Mouse (Mus musculus): ENCODE measurements around the gene Ncor1.

The Ncor1 gene

GRCm38 (mm10) chr11:62281601-62281997 is 176.7 kb downstream of the Ncor1 start:
- no peak for DNase-seq (ENCODE audit: low read depth, low spot score)
- no peaks in the 10 kb centered on the region for H3K27me3 ChIP-seq (ENCODE audit: control insufficient read depth, insufficient read depth, low read length, poor library complexity, severe bottlenecking)
- peaks cover 4% of the 10 kb centered on the region; the same call in 1 of the 2 replicates for H3K36me3 ChIP-seq (ENCODE audit: control insufficient read depth, insufficient read depth, low read length, poor library complexity, severe bottlenecking)

- peak; percentile 95 for DNase-seq (ENCODE audit: low read depth, low spot score)
- Histone ChIP-seq H3K27me3 (ENCODE audit: control insufficient read depth, insufficient read depth, low read length, poor library complexity, severe bottlenecking) (no peaks in the 10 kb centered on the region), H3K36me3 (ENCODE audit: control insufficient read depth, insufficient read depth, low read length, poor library complexity, severe bottlenecking) (peaks cover 4% of the 10 kb centered on the region; the same call in 1 of the 2 replicates)
Observed at GRCm38 (mm10) chr11:62280675-62281600, 177.4 kb downstream of the Ncor1 start, which contains the start of the genes Zswim7 and Ttc19. Gene Zswim7 (minus strand): TSS chr11:62281375. Gene Ttc19 (plus strand): TSS chr11:62281473.

GRCm38 (mm10) chr11:62278027-62278426 is 180.3 kb downstream of the Ncor1 start:
- H3K27me3 ChIP-seq (ENCODE audit: control insufficient read depth, insufficient read depth, low read length, poor library complexity, severe bottlenecking), result no peaks in the 10 kb centered on the region
- DNase-seq (ENCODE audit: low read depth, low spot score), result peak; percentile 65
- no peaks in the 10 kb centered on the region for H3K36me3 ChIP-seq (ENCODE audit: control insufficient read depth, insufficient read depth, low read length, poor library complexity, severe bottlenecking)

GRCm38 (mm10) chr11:62277086-62277485 is 181.3 kb downstream of the Ncor1 start:
- DNase-seq (ENCODE audit: low read depth, low spot score), result no peak
- Histone ChIP-seq H3K36me3 (ENCODE audit: control insufficient read depth, insufficient read depth, low read length, poor library complexity, severe bottlenecking) (no peaks in the 10 kb centered on the region), H3K27me3 (ENCODE audit: control insufficient read depth, insufficient read depth, low read length, poor library complexity, severe bottlenecking) (no peaks in the 10 kb centered on the region)

- H3K27me3 ChIP-seq (ENCODE audit: control insufficient read depth, insufficient read depth, low read length, poor library complexity, severe bottlenecking), result no peaks in the 10 kb centered on the region
- H3K36me3 ChIP-seq (ENCODE audit: control insufficient read depth, insufficient read depth, low read length, poor library complexity, severe bottlenecking), result no peaks in the 10 kb centered on the region
- no peak for DNase-seq (ENCODE audit: low read depth, low spot score)
Observed at GRCm38 (mm10) chr11:62270851-62271250, 187.5 kb downstream of the Ncor1 start.

- DNase-seq (ENCODE audit: low read depth, low spot score), result no peak
- H3K27me3 ChIP-seq (ENCODE audit: control insufficient read depth, insufficient read depth, low read length, poor library complexity, severe bottlenecking), result no peaks in the 10 kb centered on the region
- H3K36me3 ChIP-seq (ENCODE audit: control insufficient read depth, insufficient read depth, low read length, poor library complexity, severe bottlenecking), result no peaks in the 10 kb centered on the region
Observed at GRCm38 (mm10) chr11:62269097-62269496, 189.2 kb downstream of the Ncor1 start.

GRCm38 (mm10) chr11:62268381-62268780 is 190.0 kb downstream of the Ncor1 start:
- H3K27me3 ChIP-seq (ENCODE audit: control insufficient read depth, insufficient read depth, low read length, poor library complexity, severe bottlenecking), result no peaks in the 10 kb centered on the region
- no peak for DNase-seq (ENCODE audit: low read depth, low spot score)
- no peaks in the 10 kb centered on the region for H3K36me3 ChIP-seq (ENCODE audit: control insufficient read depth, insufficient read depth, low read length, poor library complexity, severe bottlenecking)

- no peaks in the 10 kb centered on the region for H3K27me3 ChIP-seq (ENCODE audit: control insufficient read depth, insufficient read depth, low read length, poor library complexity, severe bottlenecking)
- no peaks in the 10 kb centered on the region for H3K36me3 ChIP-seq (ENCODE audit: control insufficient read depth, insufficient read depth, low read length, poor library complexity, severe bottlenecking)
- no peak for DNase-seq (ENCODE audit: low read depth, low spot score)
Observed at GRCm38 (mm10) chr11:62266466-62267214, 191.7 kb downstream of the Ncor1 start.

Data from splenic B cell, adult 2 months (primary cell).